Mouse (Mus musculus): ENCODE measurements around the gene Sgsm2.

Gene Sgsm2

GRCm38 (mm10) chr11:74808251-74808853, 88.5 kb downstream of the Sgsm2 start:
- ChIA-PET POLR2A (interaction anchor here in 2 of 4 experiments (1.0 to 7.6 kb wide), 9 partner anchors 10 to 37 kb away, joined by 3 to 49 read pairs (median 6); partner anchors contain the start of gene Mettl16 (in 1 of the 2)), CTCF (interaction anchor here in 2 of 4 experiments (0.6 to 2.1 kb wide), 4 partner anchors 13 to 204 kb away, joined by 3 to 5 read pairs (median 3); no protein-coding TSS in a partner anchor)

DNA sequence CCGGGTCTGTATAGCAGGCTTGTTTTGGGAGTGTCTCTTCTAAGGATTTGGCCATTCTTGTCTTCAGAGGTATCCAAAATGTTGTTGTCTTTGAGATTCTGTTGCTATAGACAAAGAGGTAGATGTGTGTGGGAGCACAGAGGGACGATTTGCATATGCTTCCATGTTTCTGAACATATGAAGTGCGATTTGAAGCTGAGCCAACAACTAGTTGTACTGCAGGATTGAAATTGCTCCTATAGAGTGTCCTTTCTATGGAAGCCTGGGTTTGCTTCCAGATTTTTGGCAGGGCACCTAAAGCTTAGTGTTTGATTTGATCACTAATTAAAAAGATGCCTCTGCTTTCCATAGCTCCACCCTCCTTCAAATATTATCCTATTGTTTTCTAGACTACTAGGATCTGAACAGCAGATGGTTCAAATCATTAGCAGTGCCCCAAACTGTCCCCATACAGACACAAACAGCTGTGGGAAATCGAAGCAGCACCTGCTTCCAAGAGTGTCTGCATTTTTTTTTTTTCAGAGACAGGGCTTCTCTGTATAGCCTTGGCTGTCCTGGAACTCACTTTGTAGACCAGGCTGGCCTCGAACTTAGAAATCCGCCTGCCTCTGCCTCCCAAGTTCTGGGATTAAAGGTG, 89.5 kb downstream of the Sgsm2 start:
- CTCF ChIA-PET, result interaction anchor here in 1 of 4 experiments (0.5 to 0.7 kb wide), 3 partner anchors 9 to 15 kb away, joined by 3 read pairs; no protein-coding TSS in a partner anchor
- POLR2A ChIA-PET, result interaction anchor here in 2 of 4 experiments (1.0 to 7.6 kb wide), 11 partner anchors 11 to 60 kb away, joined by 3 to 49 read pairs (median 4); partner anchors contain the start of gene Mettl16 (in 1 of the 2)

DNA sequence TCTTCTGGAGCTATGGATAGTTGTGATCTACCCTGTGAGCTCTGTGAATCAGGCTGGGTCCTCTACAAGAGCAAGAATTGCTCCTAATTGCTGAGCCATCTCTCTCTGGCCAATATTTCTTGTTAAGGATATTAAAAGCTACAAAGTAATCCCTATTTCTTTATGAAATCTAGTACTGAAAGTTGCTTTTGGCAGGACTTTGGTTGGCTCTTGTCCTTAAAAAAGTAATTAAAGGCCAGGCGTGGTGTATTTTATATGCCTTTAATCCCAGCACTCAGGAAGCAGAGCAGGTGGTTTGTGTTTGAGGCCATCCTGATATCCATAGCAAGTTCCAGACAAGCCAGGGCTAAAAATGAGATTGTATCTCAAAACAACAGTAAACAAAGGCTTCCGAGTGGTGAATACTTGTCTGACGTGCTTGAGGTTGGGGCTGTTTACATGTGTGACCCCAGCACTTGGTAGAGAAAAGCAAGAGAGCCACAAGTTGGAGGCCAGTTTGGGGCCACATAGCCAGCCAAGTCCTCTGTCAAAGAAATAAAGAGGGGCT, 92.7 kb downstream of the Sgsm2 start:
- ChIA-PET CTCF (interaction anchor here in 1 of 4 experiments (0.6 kb wide), 1 partner anchor 185 kb away, joined by 3 read pairs; the partner anchor contains the start of gene Ccdc92b), POLR2A (interaction anchor here in 3 of 4 experiments (0.7 to 2.3 kb wide), 7 partner anchors 8 to 153 kb away, joined by 3 to 7 read pairs (median 3); partner anchors contain the start of gene Mnt (in 1 of the 3))

DNA sequence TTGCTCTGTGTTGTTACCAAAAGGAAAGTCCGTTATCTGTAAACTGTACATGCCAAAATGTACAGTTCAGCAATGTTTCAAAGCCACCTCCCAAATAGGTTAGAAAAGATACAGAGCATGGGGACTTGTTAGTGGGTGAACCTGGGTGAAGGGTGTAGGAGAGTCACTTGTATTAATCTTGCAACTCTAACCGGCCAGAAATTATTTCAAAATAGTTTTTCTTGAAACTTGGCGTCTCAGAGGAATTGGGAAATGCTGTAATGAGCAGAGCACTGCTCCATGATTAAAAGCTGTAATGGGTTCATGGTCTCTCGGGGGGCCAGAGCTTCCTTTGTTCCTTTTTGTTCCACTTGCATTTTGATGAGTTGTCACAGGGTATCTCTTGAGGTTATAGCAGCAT, 96.2 kb downstream of the Sgsm2 start:
- ChIA-PET CTCF (interaction anchor here in 1 of 4 experiments (0.7 kb wide), 1 partner anchor 181 kb away, joined by 3 read pairs; no protein-coding TSS in a partner anchor), POLR2A (interaction anchor here in 2 of 4 experiments (0.9 to 2.1 kb wide), 7 partner anchors 12 to 37 kb away, joined by 3 to 7 read pairs (median 3); no protein-coding TSS in a partner anchor)
